Mouse (Mus musculus): Measurements from ENCODE around the gene Ssu2. TPM values are rescaled to one million over a fixed set of nuclear protein-coding genes. Genes with fewer than 3 reads are reported as not detected.

Gene Ssu2
- 2.7 and 3.5 TPM in 2 replicates for polyA plus RNA-seq (2015; fragmentation: Nextera tagmentation; extraction: Ambion mirVana)

DNA sequence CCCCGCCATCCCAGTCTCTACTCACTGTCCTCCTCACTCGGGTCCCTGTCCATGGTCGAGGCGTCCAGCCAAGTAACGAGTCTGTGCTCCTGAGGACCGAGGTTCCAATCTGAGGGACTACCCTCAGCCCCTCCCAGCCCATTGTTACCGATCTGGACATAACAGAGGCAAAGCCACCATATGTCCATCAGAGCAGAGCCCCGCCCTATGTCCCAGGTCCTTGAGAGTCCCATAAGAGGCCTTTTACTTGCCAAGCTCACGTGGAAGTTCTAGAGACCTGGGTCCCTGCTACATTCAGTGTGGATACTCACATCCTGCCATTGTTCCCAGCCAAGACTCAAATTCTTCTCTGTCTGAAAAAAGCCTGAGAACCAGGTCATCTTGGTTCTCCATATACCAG, at the start of gene Ssu2:
Ssu2 (minus strand) TSS at position 77 of the 400 bp plus-strand sequence.
- Histone ChIP-seq H3K27ac (ENCODE audit: low read length) (no peak within 1 kb of the TSS; the same call in 1 of the 2 replicates), H3K9me3 (ENCODE audit: control insufficient read depth, low read length) (no peaks in the 10 kb centered on the region), H3K4me2 (ENCODE audit: low read depth, low read length) (no peak within 1 kb of the TSS), H3K4me1 (ENCODE audit: control insufficient read depth, insufficient read depth, low read length) (no peaks in the 10 kb centered on the region), H3K36me3 (ENCODE audit: control insufficient read depth, insufficient read depth, low read length) (no peaks in the 10 kb centered on the region), H3K9ac (ENCODE audit: low read depth, low read length) (no peak within 1 kb of the TSS), H3K4me3 (ENCODE audit: low read length) (no peak within 1 kb of the TSS), H3K27me3 (replicated peaks; ENCODE audit: control insufficient read depth, insufficient read depth, low read length) (no peaks in the 10 kb centered on the region)
- WGBS = 78% methylated on average over 9 of the region's 9 CpGs
- no peak for ATAC-seq

DNA sequence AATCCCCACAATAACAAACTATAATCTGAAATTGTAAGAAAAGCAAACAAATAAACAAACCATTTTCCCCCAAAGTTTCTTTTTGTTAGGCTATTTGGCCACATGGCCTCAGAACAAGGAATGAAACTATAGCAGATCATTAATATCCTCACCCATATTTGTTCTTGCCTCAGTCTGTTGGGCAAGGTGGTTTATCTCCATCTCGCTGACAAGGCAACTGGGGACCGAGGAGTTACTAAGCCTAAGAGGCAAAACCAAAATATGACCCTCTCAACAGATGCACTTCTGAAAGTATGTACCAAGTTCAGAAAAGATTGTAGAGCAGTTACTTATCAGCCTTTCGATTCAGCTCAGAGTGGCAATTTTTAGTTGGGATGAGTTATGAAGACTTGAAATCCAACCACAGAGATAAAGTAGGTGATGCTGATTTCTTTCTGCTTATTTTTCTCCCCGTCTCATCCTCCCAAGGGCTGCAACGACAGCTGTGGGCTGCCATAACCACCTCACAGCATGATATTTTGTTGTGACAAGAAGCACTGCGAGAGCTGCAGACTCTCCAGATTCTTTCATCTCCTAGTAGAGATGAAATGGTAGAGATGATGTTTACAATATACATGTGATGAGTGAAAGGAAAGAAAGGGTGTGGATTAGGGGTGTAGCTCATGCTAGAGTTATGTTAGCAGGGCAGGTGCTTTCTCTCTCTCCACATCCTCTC, 38.4 kb upstream of the Ssu2 start:
- no peak for ATAC-seq
- H3K4me3 ChIP-seq (ENCODE audit: low read length) = no peak overlapping the region
- no peak overlapping the region for H3K9ac ChIP-seq (ENCODE audit: low read depth, low read length)
- H3K4me2 ChIP-seq (ENCODE audit: low read depth, low read length) = no peak overlapping the region
- H3K27me3 ChIP-seq (replicated peaks; ENCODE audit: control insufficient read depth, insufficient read depth, low read length) = no peaks in the 10 kb centered on the region
- no peaks in the 10 kb centered on the region for H3K9me3 ChIP-seq (ENCODE audit: control insufficient read depth, low read length)
- H3K27ac ChIP-seq (ENCODE audit: low read length) = no peak overlapping the region
- H3K36me3 ChIP-seq (ENCODE audit: control insufficient read depth, insufficient read depth, low read length) = no peaks in the 10 kb centered on the region
- no peaks in the 10 kb centered on the region for H3K4me1 ChIP-seq (ENCODE audit: control insufficient read depth, insufficient read depth, low read length)
- WGBS = 67% methylated on average over 6 of the region's 6 CpGs

DNA sequence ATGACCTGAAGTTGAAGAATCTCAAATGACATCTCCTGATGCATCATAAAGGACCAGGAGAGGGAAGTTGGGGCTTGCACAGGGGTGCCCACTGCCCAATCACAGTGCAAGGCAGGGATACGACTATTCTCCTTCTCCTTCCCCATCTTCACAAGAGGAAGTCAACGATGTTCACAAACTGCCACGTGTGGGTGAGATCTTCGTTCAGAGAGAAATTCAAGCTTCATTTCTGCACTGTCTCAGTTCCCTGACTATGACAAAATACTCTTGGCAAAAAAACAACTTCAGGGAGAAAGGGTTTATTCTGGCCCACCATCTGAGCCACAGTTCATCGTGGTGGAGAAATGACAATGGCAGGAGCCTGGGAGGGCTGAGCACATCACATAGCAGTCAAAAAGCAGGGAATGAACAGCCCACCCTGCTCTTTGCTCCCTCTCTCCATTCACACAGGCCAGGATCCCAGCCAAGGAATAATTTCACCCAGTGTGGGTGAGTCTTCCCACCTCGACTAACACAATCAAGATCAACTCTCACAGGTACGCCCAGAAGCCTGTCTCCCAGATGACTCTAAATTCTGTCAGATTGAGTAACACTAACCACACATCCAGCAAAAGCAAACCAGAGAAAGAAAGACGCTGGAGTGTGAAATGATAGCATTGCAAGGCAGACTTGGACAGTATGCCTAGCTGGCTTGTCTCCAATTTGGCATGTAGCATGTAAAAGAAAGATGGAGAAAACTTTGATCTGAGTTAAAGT, 36.1 kb upstream of the Ssu2 start:
- Histone ChIP-seq H3K36me3 (ENCODE audit: control insufficient read depth, insufficient read depth, low read length) (no peaks in the 10 kb centered on the region), H3K9ac (ENCODE audit: low read depth, low read length) (no peak overlapping the region), H3K4me2 (ENCODE audit: low read depth, low read length) (no peak overlapping the region), H3K4me3 (ENCODE audit: low read length) (no peak overlapping the region), H3K27ac (ENCODE audit: low read length) (no peak overlapping the region), H3K4me1 (ENCODE audit: control insufficient read depth, insufficient read depth, low read length) (no peaks in the 10 kb centered on the region), H3K9me3 (ENCODE audit: control insufficient read depth, low read length) (no peaks in the 10 kb centered on the region), H3K27me3 (replicated peaks; ENCODE audit: control insufficient read depth, insufficient read depth, low read length) (no peaks in the 10 kb centered on the region)
- peak; percentile 48; the same call in 1 of the 2 replicates for ATAC-seq
- 67% methylated on average over 8 of the region's 8 CpGs for WGBS

DNA sequence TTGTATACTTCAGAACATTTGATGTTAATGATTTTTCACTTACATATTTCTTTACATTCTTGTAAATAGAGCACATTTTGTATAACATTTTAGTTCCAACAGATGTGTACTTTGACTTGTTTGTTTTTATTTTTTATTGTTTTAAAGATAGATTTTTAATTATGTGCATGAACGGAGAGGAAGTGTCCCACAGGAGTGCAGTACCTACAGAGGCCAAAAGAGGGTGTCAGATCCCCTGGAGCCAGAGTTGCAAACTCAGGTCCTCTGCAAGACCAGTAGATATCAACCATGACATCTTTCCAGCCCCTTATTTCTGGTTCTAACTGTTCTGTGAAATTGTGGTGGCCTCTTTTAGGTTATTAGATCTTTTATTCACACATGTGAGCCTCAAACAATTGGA, 33.1 kb upstream of the Ssu2 start:
- H3K9me3 ChIP-seq (ENCODE audit: control insufficient read depth, low read length) = no peaks in the 10 kb centered on the region
- H3K4me3 ChIP-seq (ENCODE audit: low read length) = no peak overlapping the region
- no peak overlapping the region for H3K27ac ChIP-seq (ENCODE audit: low read length)
- WGBS = 93% methylated on average over 1 of the region's 1 CpGs
- H3K9ac ChIP-seq (ENCODE audit: low read depth, low read length) = no peak overlapping the region
- ATAC-seq = no peak
- H3K4me1 ChIP-seq (ENCODE audit: control insufficient read depth, insufficient read depth, low read length) = no peaks in the 10 kb centered on the region
- H3K4me2 ChIP-seq (ENCODE audit: low read depth, low read length) = no peak overlapping the region
- no peaks in the 10 kb centered on the region for H3K36me3 ChIP-seq (ENCODE audit: control insufficient read depth, insufficient read depth, low read length)
- no peaks in the 10 kb centered on the region for H3K27me3 ChIP-seq (replicated peaks; ENCODE audit: control insufficient read depth, insufficient read depth, low read length)

DNA sequence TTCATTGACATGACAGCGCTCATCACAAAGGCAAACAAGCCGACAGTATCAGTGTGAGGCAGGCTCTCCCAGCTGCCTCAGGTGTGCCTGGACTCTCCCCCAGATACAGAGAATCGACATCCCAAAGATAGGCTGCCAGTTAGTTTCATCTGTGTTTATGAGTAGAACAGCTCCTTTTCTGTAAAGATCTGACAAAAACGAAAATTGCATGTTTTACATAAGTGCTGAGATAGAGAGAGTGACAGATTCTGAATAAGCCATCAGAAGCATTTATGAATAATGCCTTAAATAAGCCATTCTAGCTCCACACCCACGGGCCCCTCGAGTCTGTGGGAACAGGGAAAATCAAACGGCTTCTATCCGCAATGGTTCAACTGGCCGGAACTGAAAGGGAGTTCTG, 31.5 kb upstream of the Ssu2 start:
- Histone ChIP-seq H3K27ac (ENCODE audit: low read length) (no peak overlapping the region), H3K4me3 (ENCODE audit: low read length) (no peak overlapping the region), H3K9me3 (ENCODE audit: control insufficient read depth, low read length) (no peaks in the 10 kb centered on the region), H3K9ac (ENCODE audit: low read depth, low read length) (no peak overlapping the region), H3K27me3 (replicated peaks; ENCODE audit: control insufficient read depth, insufficient read depth, low read length) (no peaks in the 10 kb centered on the region), H3K4me2 (ENCODE audit: low read depth, low read length) (no peak overlapping the region), H3K36me3 (ENCODE audit: control insufficient read depth, insufficient read depth, low read length) (no peaks in the 10 kb centered on the region), H3K4me1 (ENCODE audit: control insufficient read depth, insufficient read depth, low read length) (no peaks in the 10 kb centered on the region)
- 74% methylated on average over 9 of the region's 9 CpGs for WGBS
- ATAC-seq = no peak

DNA sequence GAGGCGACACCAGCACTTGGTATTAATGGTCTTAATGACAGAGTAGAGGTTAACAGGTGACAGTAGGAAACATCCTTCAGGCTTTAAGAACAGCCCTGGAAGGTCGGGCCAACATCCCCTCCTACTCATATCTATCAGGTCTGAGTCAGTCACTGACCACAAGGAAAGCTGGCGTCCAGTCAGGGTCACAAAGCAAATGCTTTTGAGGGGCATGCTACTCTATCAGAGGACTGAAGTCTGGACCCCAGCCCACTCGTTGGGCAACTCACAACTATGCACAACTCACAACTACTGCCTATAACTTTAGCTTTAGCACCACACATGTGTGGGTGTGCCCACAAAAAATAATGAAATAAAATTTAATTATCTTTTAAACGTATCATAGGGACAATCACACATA, 16.3 kb upstream of the Ssu2 start:
- no peak overlapping the region for H3K27ac ChIP-seq (ENCODE audit: low read length)
- WGBS = 74% methylated on average over 5 of the region's 5 CpGs

DNA sequence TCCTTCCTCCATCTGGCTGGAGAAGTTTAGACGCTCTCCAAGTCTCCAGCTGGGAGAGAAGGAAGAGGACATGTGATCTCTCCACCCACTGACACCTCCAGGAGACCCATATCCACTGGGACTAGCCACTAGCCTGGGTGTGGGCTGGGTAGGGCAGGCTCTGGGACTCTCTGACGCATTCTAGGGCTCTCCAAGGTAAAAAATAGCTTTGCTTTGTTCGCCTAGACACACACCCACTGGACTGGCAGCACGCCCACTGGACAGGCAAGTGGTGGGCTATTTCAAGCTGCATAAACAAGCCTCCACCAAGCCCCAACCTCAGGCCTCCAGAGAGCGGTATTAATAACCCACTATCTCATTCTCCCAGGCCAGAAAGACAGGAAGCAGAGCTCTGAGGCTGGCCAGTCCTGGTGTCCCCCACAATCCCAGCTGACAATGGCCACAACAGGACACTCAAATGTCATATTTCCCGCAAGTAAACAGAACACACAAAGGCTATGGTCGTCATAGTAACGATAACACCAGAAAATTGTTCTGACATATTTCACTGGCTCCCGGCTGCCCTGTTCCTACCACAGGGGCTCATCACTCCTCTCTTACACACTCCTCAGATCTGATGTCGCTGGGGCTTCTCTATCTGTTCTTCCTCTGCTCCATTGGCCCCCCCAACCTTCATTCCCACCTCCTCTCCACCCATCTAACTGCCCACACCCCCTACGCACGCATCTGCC, 14.3 kb upstream of the Ssu2 start:
- Histone ChIP-seq H3K4me3 (ENCODE audit: low read length) (no peak overlapping the region), H3K4me2 (ENCODE audit: low read depth, low read length) (no peak overlapping the region), H3K9ac (ENCODE audit: low read depth, low read length) (no peak overlapping the region), H3K36me3 (ENCODE audit: control insufficient read depth, insufficient read depth, low read length) (no peaks in the 10 kb centered on the region), H3K9me3 (ENCODE audit: control insufficient read depth, low read length) (no peaks in the 10 kb centered on the region), H3K4me1 (ENCODE audit: control insufficient read depth, insufficient read depth, low read length) (no peaks in the 10 kb centered on the region), H3K27ac (ENCODE audit: low read length) (0 out of 2 replicates have a peak overlapping the region, but pooled peaks have one; percentile 19), H3K27me3 (replicated peaks; ENCODE audit: control insufficient read depth, insufficient read depth, low read length) (no peaks in the 10 kb centered on the region)
- WGBS = 59% methylated on average over 12 of the region's 12 CpGs
- peak; percentile 83 for ATAC-seq

More for the DNA sequence above, 16.3 kb upstream of the Ssu2 start:
- no peaks in the 10 kb centered on the region for H3K9me3 ChIP-seq (ENCODE audit: control insufficient read depth, low read length)
- no peaks in the 10 kb centered on the region for H3K4me1 ChIP-seq (ENCODE audit: control insufficient read depth, insufficient read depth, low read length)
- H3K9ac ChIP-seq (ENCODE audit: low read depth, low read length) = no peak overlapping the region
- H3K4me2 ChIP-seq (ENCODE audit: low read depth, low read length) = no peak overlapping the region
- no peaks in the 10 kb centered on the region for H3K36me3 ChIP-seq (ENCODE audit: control insufficient read depth, insufficient read depth, low read length)
- no peak overlapping the region for H3K4me3 ChIP-seq (ENCODE audit: low read length)
- ATAC-seq = no peak
- H3K27me3 ChIP-seq (replicated peaks; ENCODE audit: control insufficient read depth, insufficient read depth, low read length) = no peaks in the 10 kb centered on the region

DNA sequence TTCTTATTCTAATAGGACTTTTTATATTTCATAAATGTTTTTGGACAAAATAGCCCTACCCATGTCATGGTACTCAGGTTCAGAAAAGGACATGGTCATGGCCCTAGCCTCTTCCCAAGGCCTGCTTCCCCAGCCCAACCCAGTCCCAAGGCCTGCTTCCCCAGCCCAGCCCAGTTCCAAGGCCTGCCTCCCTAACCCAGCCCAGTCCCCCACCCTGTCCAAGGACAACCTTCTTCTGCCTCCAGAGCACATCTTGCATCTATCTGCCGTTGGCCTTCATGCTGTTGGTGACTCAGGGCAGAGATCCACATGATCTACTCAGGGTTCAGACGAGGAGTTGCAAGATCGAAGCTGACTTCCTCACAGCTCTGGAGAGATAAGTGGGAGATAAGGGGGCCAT, 9.5 kb upstream of the Ssu2 start:
- Histone ChIP-seq H3K9me3 (ENCODE audit: control insufficient read depth, low read length) (no peaks in the 10 kb centered on the region), H3K27me3 (replicated peaks; ENCODE audit: control insufficient read depth, insufficient read depth, low read length) (no peaks in the 10 kb centered on the region), H3K9ac (ENCODE audit: low read depth, low read length) (no peak overlapping the region), H3K4me2 (ENCODE audit: low read depth, low read length) (no peak overlapping the region), H3K4me3 (ENCODE audit: low read length) (no peak overlapping the region), H3K27ac (ENCODE audit: low read length) (no peak overlapping the region), H3K4me1 (ENCODE audit: control insufficient read depth, insufficient read depth, low read length) (no peaks in the 10 kb centered on the region), H3K36me3 (ENCODE audit: control insufficient read depth, insufficient read depth, low read length) (no peaks in the 10 kb centered on the region)
- 67% methylated on average over 3 of the region's 3 CpGs for WGBS
- no peak for ATAC-seq

DNA sequence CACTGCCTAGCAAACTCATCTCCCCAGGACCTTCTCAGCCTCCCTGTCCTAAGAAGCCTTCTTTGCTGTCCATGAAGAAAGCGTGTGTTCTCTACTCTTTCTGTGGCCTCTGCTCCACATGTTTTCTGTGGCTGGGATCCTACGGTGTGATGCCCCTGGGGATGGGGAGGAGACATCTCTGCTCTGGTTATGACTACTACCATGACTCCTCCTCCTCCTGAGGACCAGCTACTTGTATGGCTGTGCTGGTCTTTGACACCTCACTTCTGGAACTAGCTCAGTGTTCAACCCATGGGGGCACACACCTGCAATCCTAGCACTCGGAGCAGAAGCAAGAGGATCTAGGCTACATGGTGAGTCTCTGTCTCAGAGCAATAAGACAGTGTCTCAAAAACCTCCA, 8.5 kb upstream of the Ssu2 start:
- no peak overlapping the region for H3K27ac ChIP-seq (ENCODE audit: low read length)
- H3K4me2 ChIP-seq (ENCODE audit: low read depth, low read length) = no peak overlapping the region
- H3K4me3 ChIP-seq (ENCODE audit: low read length) = no peak overlapping the region
- ATAC-seq = no peak
- H3K36me3 ChIP-seq (ENCODE audit: control insufficient read depth, insufficient read depth, low read length) = no peaks in the 10 kb centered on the region
- no peaks in the 10 kb centered on the region for H3K27me3 ChIP-seq (replicated peaks; ENCODE audit: control insufficient read depth, insufficient read depth, low read length)
- H3K9me3 ChIP-seq (ENCODE audit: control insufficient read depth, low read length) = no peaks in the 10 kb centered on the region
- no peak overlapping the region for H3K9ac ChIP-seq (ENCODE audit: low read depth, low read length)
- 80% methylated on average over 3 of the region's 3 CpGs for WGBS
- no peaks in the 10 kb centered on the region for H3K4me1 ChIP-seq (ENCODE audit: control insufficient read depth, insufficient read depth, low read length)
